Mouse (Mus musculus) lung, postnatal 0 days (tissue): Measurements from ENCODE around the gene Best2.

Source experiments
- CTCF ChIP-seq: IDR thresholded peaks from 2 replicates; pipeline ENCODE4 v1.5.1; 2016; ENCODE audit warnings: antibody characterized with exemption, mild to moderate bottlenecking
- EP300 ChIP-seq: IDR thresholded peaks from 2 replicates; pipeline ENCODE4 v1.6.1; 2016; ENCODE audit warnings: antibody characterized with exemption, mild to moderate bottlenecking, control low read depth

- TF ChIP-seq CTCF = no peak
- TF ChIP-seq EP300 = 0 out of 2 replicates have a peak, but pooled peaks have one; percentile 19
Observed at GRCm38 (mm10) chr8:84981644-84982498, 32.5 kb downstream of the Best2 start.
